In genomic region chr1:106395476-106395875, GRCm38 (mm10) we compare ENCODE assay signal across 8 mouse cellular contexts.
A peak's percentile ranks its signal among the peaks of the same experiment; 100 is the strongest.
DNase-seq lines count a peak whose midpoint lies in the region; ATAC-seq and TF ChIP-seq lines count a peak whose summit lies in the region.

No protein-coding gene starts in this region.

- no peaks in the 10 kb centered on the region for H3K27me3 ChIP-seq in E14TG2a.4 (ENCODE audit: insufficient read depth, low read length)
- H3K27me3 ChIP-seq in lung, embryonic 14.5 days (ENCODE audit: insufficient read depth, low read length): no peaks in the 10 kb centered on the region
- no peaks in the 10 kb centered on the region for H3K27me3 ChIP-seq in thymus, adult 2 months (ENCODE audit: control insufficient read depth, insufficient read depth, low read length)

- peak; percentile 28 for DNase-seq in fibroblast of lung, adult 2 months (ENCODE audit: low read depth)
- DNase-seq in heart, postnatal 4 days: peak; percentile 78
- DNase-seq in large intestine, adult 2 months (ENCODE audit: low read depth, low spot score): peak; percentile 47
- peak; percentile 90 for DNase-seq in lung, embryonic 14.5 days
- DNase-seq in ovary, adult 18-20 months (ENCODE audit: low spot score): peak; percentile 26
- DNase-seq in thymus, adult 2 months: peak; percentile 62

- H3K9me3 ChIP-seq in E14TG2a.4 (ENCODE audit: low read length): no peaks in the 10 kb centered on the region
- H3K9me3 ChIP-seq in lung, embryonic 14.5 days (ENCODE audit: low read depth, low read length): no peaks in the 10 kb centered on the region

- H3K36me3 ChIP-seq in E14TG2a.4 (ENCODE audit: insufficient read depth, low read length): peaks cover 11% of the 10 kb centered on the region; the same call in 1 of the 2 replicates
- H3K36me3 ChIP-seq in lung, embryonic 14.5 days (ENCODE audit: insufficient read depth): peaks cover 17% of the 10 kb centered on the region
- H3K36me3 ChIP-seq in thymus, adult 2 months (ENCODE audit: control insufficient read depth, insufficient read depth, low read length): no peaks in the 10 kb centered on the region

- 12% methylated on average over 2 of the region's 2 CpGs for WGBS in large intestine, adult 2 months
- 7% methylated on average over 2 of the region's 2 CpGs for WGBS in lung, embryonic 14.5 days
- 15% methylated on average over 2 of the region's 2 CpGs for WGBS in thymus, adult 2 months

- no peak overlapping the region for H3K27ac ChIP-seq in bone marrow macrophage, adult 2 months (ENCODE audit: insufficient read depth, low read depth, low read length)
- H3K27ac ChIP-seq in lung, embryonic 14.5 days (ENCODE audit: low read depth): no peak overlapping the region
- H3K27ac ChIP-seq in thymus, adult 2 months (ENCODE audit: control insufficient read depth, insufficient read depth, low read length): no peak overlapping the region

- TF ChIP-seq POLR2A in bone marrow macrophage, adult 2 months (IDR thresholded peaks at IDR 0.05; ENCODE audit: borderline replicate concordance, low read depth, low read length): no peak
- TF ChIP-seq POLR2A in thymus, adult 2 months (IDR thresholded peaks at IDR 0.05; ENCODE audit: control insufficient read depth, extremely low read depth, insufficient read depth, low read length, poor library complexity): no peak

- peak; percentile 77; the same call in 1 of the 2 replicates for ATAC-seq in lung, embryonic 14.5 days (ENCODE audit: insufficient read depth)

- H3K4me1 ChIP-seq in E14TG2a.4 (replicated peaks; ENCODE audit: low read depth, low read length): no peaks in the 10 kb centered on the region
- peaks cover 13% of the 10 kb centered on the region for H3K4me1 ChIP-seq in bone marrow macrophage, adult 2 months (ENCODE audit: control insufficient read depth, insufficient read depth, low read length)
- H3K4me1 ChIP-seq in lung, embryonic 14.5 days (ENCODE audit: insufficient read depth): no peaks in the 10 kb centered on the region
- peaks cover 3% of the 10 kb centered on the region; the same call in 1 of the 2 replicates for H3K4me1 ChIP-seq in thymus, adult 2 months (replicated peaks; ENCODE audit: control insufficient read depth, insufficient read depth, low read length)

- no peak overlapping the region for H3K9ac ChIP-seq in lung, embryonic 14.5 days

- no peak overlapping the region for H3K4me3 ChIP-seq in E14TG2a.4 (replicated peaks; ENCODE audit: low read length)
- H3K4me3 ChIP-seq in bone marrow macrophage, adult 2 months (ENCODE audit: insufficient read depth, low read length): no peak overlapping the region
- H3K4me3 ChIP-seq in lung, embryonic 14.5 days (ENCODE audit: low read depth, low read length): no peak overlapping the region
- no peak overlapping the region for H3K4me3 ChIP-seq in thymus, adult 2 months (ENCODE audit: control insufficient read depth, insufficient read depth, low read length)

- TF ChIP-seq CTCF in E14TG2a.4 (conservative IDR thresholded peaks at IDR 0.05; ENCODE audit: low read length): peak; percentile 69
- peak; percentile 76 for TF ChIP-seq CTCF in bone marrow macrophage, adult 2 months (IDR thresholded peaks at IDR 0.05; ENCODE audit: low read depth, low read length)
- TF ChIP-seq CTCF in lung, embryonic 14.5 days (IDR thresholded peaks at IDR 0.05; ENCODE audit: low read depth): peak; percentile 81
- 0 out of 2 replicates have a peak, but pooled peaks have one; percentile 45 for TF ChIP-seq CTCF in thymus, adult 2 months (IDR thresholded peaks at IDR 0.05; ENCODE audit: borderline replicate concordance, control insufficient read depth, extremely low read depth, insufficient read depth, low read length, poor library complexity)

- H3K4me2 ChIP-seq in lung, embryonic 14.5 days: no peak overlapping the region

Comparison
In these comparisons a context has a peak if more than half of its experiments do, and no peak if none do; other contexts are left out.
1. DNase-seq: peak in every context shown above with its lines; median percentile 90 in lung, embryonic 14.5 days; 78 in heart, postnatal 4 days; 62 in thymus, adult 2 months; 47 in large intestine, adult 2 months; 28 in fibroblast of lung, adult 2 months; 26 in ovary, adult 18-20 months.